Mouse (Mus musculus) 3134 (cell line): ENCODE results near the gene Tmem123.

Source experiments
- DNase-seq: peaks from one replicate; pipeline ENCODE4 v3.0.0-alpha.2; 2011; ENCODE audit warnings: low spot score; ENCODE audit not compliant: insufficient read length; ENCODE audit errors: extremely low read depth

The Tmem123 gene

DNA sequence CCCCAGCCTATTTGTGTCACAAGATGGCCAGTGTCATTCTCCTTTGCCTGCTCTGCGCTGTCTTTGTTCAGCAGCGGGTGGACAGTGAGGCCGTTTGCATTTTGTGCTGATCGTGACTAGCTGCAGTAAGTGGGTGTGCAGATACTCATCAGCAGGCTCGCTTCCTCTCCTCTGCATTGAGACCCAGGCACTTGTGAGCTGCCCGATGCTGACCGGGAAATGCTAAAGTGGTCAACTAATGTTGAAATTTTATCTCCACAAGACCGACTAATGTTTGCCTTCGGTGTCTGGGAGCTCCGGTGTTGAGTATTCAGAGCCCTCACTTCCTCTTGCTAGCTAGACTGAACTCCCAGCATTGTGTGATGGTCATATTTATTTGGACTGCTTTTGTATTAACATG, 10.7 kb downstream of the Tmem123 start:
- no peak for DNase-seq

DNA sequence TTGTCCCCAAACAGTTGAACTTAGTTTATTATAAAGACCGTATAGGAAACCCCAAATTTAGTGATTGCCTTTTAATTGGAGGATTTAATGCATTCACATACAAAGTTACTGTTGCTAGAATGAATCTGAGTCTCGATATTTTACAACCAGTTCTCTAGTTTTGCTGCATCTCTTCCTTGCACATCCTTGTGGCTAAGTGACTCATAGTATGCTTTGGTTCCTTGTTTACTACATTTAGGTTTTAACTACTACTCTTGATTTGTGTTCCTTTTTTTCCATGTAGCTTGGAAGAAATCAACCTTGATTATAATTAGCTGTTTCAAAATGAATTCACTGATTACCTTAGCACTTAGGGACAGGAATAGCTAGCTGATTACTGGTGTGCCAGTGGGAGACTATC, 11.2 kb downstream of the Tmem123 start:
- no peak for DNase-seq

- DNase-seq: no peak
Observed at GRCm38 (mm10) chr9:7775986-7776385, 12.1 kb downstream of the Tmem123 start.

DNA sequence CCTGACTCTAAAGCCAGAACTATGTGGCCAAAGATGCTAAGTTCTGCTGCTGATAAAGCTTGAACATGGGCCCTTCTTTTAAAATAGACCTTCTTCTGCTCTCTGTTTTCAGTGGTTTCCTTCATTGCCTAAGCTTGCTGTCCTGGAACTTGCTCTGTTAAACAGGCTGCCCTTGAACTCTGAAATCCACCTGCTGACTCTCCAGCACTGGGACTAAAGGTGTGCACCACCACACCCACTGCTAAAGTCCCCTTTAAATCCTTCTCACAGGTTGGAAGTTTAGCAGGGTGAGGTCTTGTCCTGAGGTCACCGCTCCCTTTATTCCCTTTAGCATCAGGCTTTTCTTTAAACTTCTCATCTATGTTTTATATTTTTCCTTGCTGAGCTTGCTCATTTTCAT, 13.1 kb downstream of the Tmem123 start:
- DNase-seq: no peak

GRCm38 (mm10) chr9:7777652-7778051, 13.8 kb downstream of the Tmem123 start:
- DNase-seq: no peak

DNA sequence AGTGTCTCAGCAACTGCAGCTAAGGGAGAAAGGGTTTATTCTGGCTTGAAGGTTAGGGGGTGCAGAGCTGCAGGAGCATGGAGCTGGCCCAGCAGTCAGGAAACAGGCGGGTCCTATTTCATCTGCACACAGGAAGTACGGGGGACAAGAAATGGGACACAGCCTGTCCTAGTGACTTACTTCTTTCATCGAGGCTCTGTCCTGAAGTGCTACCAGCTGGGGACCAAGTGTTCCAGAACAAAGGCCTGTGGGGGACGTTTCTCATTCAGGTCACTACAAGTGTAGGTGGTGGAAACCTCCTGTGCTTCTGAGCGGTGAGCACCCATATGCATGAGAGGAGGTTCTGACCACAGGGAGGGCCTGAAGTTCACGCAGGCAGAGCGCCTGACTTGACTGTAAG, 14.9 kb downstream of the Tmem123 start:
- no peak for DNase-seq

DNA sequence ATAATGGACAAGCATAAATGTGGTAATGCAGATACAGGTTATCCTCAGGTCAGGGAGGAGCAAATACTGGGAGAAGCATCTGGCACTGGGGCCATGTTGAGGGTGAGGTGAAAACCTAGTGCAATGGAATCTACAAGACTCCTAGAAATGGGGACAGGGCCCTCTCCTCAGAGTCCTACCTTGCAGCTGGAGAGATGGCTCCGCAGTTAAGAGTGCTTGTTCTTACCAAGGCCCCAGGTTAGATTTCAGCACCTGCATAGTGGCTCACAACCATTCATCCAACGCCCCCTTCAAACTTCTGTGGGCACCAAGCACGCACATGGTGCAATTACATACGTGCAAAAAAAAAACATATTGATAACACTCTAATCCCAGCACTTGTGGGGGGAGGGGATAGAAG, 15.9 kb downstream of the Tmem123 start:
- no peak for DNase-seq

DNA sequence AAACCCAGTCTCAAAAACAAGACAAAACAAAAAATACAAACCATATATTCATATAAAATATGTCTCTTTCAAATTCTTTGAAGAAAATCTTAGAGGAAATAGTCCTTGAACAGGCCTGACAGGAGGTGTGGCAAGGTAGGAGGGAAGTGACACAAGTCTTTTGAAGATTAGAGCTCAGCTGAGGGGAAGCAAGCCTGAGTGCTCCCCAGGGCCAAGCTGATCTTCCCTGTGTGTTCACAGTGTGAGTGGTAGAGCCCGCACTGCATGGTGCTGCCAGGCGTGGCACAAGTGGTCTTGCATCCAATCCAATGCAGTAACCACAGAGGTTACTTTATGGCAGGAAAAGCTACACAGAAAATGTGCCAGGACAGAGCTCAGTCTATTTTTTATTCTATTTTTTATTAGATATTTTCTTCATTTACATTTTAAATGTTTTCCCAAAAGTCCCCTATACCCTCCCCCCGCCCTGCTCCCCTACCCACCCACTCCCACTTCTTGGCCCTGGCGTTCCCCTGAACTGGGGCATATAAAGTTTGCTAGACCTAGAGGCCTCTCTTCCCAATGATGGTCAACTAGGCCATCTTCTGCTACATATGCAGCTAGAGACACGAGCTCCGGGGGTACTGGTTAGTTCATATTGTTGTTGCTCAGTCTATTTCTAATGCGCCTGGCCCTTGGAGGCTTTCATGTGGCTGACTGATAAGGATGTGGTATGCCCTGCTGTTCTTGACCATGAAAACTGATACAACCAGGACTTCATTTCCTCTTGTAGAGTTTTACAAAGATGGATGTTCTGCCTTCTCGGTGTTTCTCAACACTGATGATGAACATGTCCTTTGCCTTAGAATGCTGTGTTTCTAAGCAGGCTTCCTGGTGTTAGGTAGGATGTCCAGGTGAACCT, 16.7 kb downstream of the Tmem123 start:
- DNase-seq: no peak

GRCm38 (mm10) chr9:7783823-7784614, 20.2 kb downstream of the Tmem123 start:
- no peak for DNase-seq

GRCm38 (mm10) chr9:7784615-7785012, 20.8 kb downstream of the Tmem123 start:
- no peak for DNase-seq

DNA sequence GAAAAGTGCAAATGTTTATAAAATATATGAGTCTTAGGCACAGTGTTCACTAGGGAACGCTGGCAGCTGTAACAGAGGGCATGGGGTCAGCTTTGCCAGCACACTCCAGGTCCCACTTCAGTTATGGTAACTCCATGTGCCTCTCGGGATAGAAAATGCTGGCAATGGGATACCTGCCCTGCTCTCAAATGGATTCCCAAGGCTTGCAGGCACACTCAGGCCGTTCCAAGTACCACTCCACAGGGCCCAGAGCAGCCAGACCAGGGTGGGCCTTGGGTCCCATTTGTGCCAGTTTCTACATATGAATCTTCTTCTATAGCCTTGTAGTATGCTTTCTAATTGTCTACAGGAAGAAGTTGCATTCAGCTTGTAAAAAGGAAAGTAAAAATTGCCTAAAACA, 21.6 kb downstream of the Tmem123 start:
- no peak for DNase-seq

DNA sequence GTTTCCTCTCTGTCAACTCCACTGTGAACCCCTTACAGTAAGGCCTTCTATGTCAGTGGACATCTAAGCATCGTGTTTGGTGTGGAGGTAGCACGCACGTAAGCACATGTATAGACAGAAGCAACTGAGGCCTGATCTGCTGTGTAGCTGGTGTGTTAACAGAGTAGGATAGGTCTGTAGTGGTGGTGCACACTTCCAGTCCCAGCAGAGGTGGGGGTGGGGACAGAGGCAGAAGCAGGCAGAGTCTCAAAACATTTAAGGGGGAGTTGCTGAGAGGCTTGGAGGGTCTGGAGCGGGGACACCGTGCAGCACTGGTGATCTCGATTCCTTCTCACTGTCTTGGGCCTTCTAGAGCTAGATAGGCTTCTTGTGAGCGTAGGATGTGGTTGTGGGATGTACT, 22.2 kb downstream of the Tmem123 start:
- no peak for DNase-seq

GRCm38 (mm10) chr9:7788411-7788810, 24.6 kb downstream of the Tmem123 start:
- DNase-seq: no peak

- no peak for DNase-seq
Observed at GRCm38 (mm10) chr9:7789764-7790575, 26.1 kb downstream of the Tmem123 start.

DNA sequence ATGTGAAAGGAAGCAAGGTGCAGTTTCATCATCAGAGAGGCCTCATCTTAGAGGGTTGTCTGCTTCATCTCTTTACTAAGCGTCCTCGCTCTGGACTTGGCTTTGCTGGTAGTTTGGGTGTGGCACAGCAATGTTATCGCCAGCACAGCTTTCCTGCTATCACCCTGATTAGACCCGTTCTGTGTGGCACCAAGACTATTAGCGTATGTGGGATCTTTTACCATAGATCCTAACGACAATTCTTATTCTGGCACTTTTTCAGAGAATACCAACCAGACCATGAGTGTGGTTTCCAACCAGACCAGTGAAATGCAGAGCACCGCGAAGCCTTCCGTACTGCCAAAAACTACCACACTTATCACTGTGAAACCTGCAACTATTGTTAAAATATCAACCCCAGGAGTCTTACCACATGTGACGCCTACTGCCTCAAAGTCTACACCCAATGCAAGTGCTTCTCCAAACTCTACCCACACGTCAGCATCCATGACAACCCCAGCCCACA, 26.8 kb downstream of the Tmem123 start:
- no peak for DNase-seq

DNA sequence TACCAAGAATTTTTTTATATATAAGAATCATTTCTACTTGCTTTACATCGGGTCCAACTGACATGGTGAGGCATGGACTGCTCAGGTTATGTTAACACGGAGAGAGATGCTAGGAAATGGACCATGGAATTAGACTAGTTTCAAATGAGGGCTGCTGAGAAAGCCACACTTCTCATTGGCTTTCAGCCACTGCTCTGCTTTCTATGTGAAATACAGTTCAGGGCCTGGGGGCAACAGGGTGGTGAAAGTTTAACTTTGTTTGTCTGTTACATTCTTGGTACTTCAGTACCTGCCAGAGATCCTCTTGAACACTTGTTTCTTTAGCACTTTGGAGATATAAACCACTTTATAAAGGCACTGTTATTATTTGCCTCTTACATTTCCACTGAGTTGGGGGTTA, 29.7 kb downstream of the Tmem123 start:
- DNase-seq: no peak

- no peak for DNase-seq
Observed at GRCm38 (mm10) chr9:7795581-7795980, 31.7 kb downstream of the Tmem123 start.

DNA sequence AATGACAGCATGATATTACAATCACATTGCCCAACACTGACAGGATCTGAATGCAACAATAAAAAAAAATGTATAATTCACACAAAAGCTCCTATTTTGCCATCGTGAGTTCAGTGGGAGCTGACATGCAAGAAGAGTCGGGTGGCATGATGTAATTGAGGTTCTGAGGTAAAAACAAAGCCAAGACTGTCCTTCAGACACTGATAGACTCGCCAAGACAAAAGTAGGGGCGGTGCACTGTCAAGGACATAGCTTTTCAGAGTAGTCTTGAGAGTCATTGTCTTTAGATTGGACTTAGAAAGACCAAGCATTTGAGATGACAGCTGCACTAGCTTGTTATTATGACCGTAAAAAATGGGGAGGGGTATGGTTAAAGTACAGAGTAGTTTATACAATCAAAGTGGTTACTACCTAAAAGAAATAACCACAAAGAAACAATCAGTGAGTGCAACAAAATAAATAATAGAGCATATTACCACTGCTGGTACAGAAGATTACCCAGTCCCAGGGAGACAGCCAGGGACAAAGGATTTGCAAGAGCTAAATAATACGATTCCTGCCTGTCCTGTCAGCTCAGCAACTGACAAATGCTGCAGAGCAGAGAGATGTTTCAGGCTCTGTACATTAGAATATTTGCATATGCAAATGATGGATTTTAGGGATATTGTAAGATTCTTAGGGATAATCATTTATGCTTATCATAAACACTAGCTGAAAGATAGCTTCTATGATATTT, 32.5 kb downstream of the Tmem123 start:
- no peak for DNase-seq

- DNase-seq: no peak
Observed at GRCm38 (mm10) chr9:7797542-7797941, 33.7 kb downstream of the Tmem123 start.

GRCm38 (mm10) chr9:7798555-7798954, 34.7 kb downstream of the Tmem123 start:
- DNase-seq: no peak
